Comparison of ENCODE assay signal across 11 mouse cellular contexts in genomic region chr8:69899876-69900275, GRCm38 (mm10). TPM values are rescaled to one million over a fixed set of nuclear protein-coding genes. Genes with fewer than 3 reads are reported as not detected.
DNase-seq lines count a peak whose midpoint lies in the region; ATAC-seq and TF ChIP-seq lines count a peak whose summit lies in the region.
"Had no signal": no experiment of that assay in that cellular context is flagged by ENCODE, and none has a peak within 500 bp of the region (broad histone marks: within the 10 kb centered on the region; RNA-seq: fewer than 3 reads in every experiment).

No protein-coding gene starts in this region.

- DNase-seq in kidney, adult 2 months: peak; percentile 76
- DNase-seq in kidney, postnatal 10 days: no peak
- no peak for DNase-seq in CH12.LX (ENCODE audit: extremely low read depth)
- DNase-seq in thymus, adult 18-20 months: no peak
- no peak for DNase-seq in ovary, postnatal 10 days (ENCODE audit: low spot score)
- DNase-seq: adrenal gland, adult 8-10 months had no signal

- dilution Hi-C loops in CH12.LX (cut with MboI; ENCODE audit: extremely low pct_ligation_motif_present, extremely low pct_unique_long_range_greater_than_20kb, low sequenced_read_pairs): no loop called here

- no peaks in the 10 kb centered on the region for H3K27me3 ChIP-seq in forebrain, embryonic 13.5 days
- no peaks in the 10 kb centered on the region for H3K27me3 ChIP-seq in forebrain, embryonic 15.5 days
- no peaks in the 10 kb centered on the region for H3K27me3 ChIP-seq in kidney, adult 2 months (replicated peaks; ENCODE audit: control insufficient read depth, insufficient read depth, low read length)
- H3K27me3 ChIP-seq in CH12.LX (replicated peaks): no peaks in the 10 kb centered on the region
- H3K27me3 ChIP-seq in intestine, embryonic 15.5 days (replicated peaks): no peaks in the 10 kb centered on the region
- H3K27me3 ChIP-seq: limb, embryonic 15.5 days had no signal

- H3K27ac ChIP-seq in forebrain, embryonic 13.5 days: no peak overlapping the region
- no peak overlapping the region for H3K27ac ChIP-seq in forebrain, embryonic 15.5 days (replicated peaks)
- H3K27ac ChIP-seq in kidney, adult 2 months (ENCODE audit: insufficient read depth, low read depth, low read length): no peak overlapping the region
- no peak overlapping the region for H3K27ac ChIP-seq in CH12.LX (ENCODE audit: insufficient read depth, low read depth)
- H3K27ac ChIP-seq in intestine, embryonic 15.5 days: no peak overlapping the region
- H3K27ac ChIP-seq: limb, embryonic 15.5 days; stomach, postnatal 0 days had no signal

- peak overlapping the region; percentile 96; the same call in 1 of the 2 replicates for H3K4me2 ChIP-seq in forebrain, embryonic 13.5 days
- no peak overlapping the region for H3K4me2 ChIP-seq in forebrain, embryonic 15.5 days (replicated peaks)
- 0 out of 2 replicates have a peak overlapping the region, but pooled peaks have one; percentile 24 for H3K4me2 ChIP-seq in CH12.LX (ENCODE audit: insufficient read depth, low read depth, poor library complexity, severe bottlenecking)
- peak overlapping the region; percentile 96; the same call in 1 of the 2 replicates for H3K4me2 ChIP-seq in intestine, embryonic 15.5 days (replicated peaks)

- no peak overlapping the region for H3K4me3 ChIP-seq in forebrain, embryonic 13.5 days
- H3K4me3 ChIP-seq in forebrain, embryonic 15.5 days: no peak overlapping the region
- H3K4me3 ChIP-seq in kidney, adult 2 months (ENCODE audit: insufficient read depth, low read depth, low read length): no peak overlapping the region
- no peak overlapping the region for H3K4me3 ChIP-seq in CH12.LX (replicated peaks in 1 of 3; ENCODE audit: low read depth in 2 of 3, low read length in 2 of 3, poor library complexity in 1 of 3)
- no peak overlapping the region for H3K4me3 ChIP-seq in intestine, embryonic 15.5 days (replicated peaks)

- no peak for TF ChIP-seq CTCF in kidney, adult 2 months (conservative IDR thresholded peaks at IDR 0.05; ENCODE audit: insufficient read depth, insufficient read length, low read depth, low read length)
- no peak for TF ChIP-seq CTCF in CH12.LX (conservative IDR thresholded peaks at IDR 0.05 in 1 of 2, IDR thresholded peaks at IDR 0.05 in 1 of 2; ENCODE audit: low read depth in 2 of 2, low read length in 2 of 2)

- TF ChIP-seq RAD21 in CH12.LX (IDR thresholded peaks at IDR 0.05; ENCODE audit: low read depth, low read length): no peak

- in situ Hi-C loops in CH12.LX (cut with MboI; ENCODE audit: low pct_ligation_motif_present, low pct_unique_long_range_greater_than_20kb, low sequenced_read_pairs): no loop called here

- H3K36me3 ChIP-seq in forebrain, embryonic 13.5 days (ENCODE audit: poor library complexity, severe bottlenecking): peaks cover 12% of the 10 kb centered on the region; the same call in 1 of the 2 replicates
- H3K36me3 ChIP-seq in forebrain, embryonic 15.5 days: no peaks in the 10 kb centered on the region
- H3K36me3 ChIP-seq in kidney, adult 2 months (ENCODE audit: control insufficient read depth, insufficient read depth, low read length): no peaks in the 10 kb centered on the region
- peaks cover 15 to 50% of the 10 kb centered on the region in 2 experiments for H3K36me3 ChIP-seq in CH12.LX (replicated peaks in 1 of 2; ENCODE audit: control insufficient read depth in 1 of 2, insufficient read depth in 1 of 2, low read length in 1 of 2)
- H3K36me3 ChIP-seq in intestine, embryonic 15.5 days: 0 out of 2 replicates have a peak, but pooled peaks cover 4% of the 10 kb centered on the region

- H3K79me2 ChIP-seq in CH12.LX (replicated peaks; ENCODE audit: control insufficient read depth, extremely low read depth, insufficient read depth, poor library complexity, severe bottlenecking): peaks cover 47% of the 10 kb centered on the region

- no peak overlapping the region for H3K9ac ChIP-seq in forebrain, embryonic 13.5 days
- H3K9ac ChIP-seq in forebrain, embryonic 15.5 days (replicated peaks): no peak overlapping the region
- 0 out of 2 replicates have a peak overlapping the region, but pooled peaks have one; percentile 93 for H3K9ac ChIP-seq in CH12.LX (ENCODE audit: insufficient read depth, low read depth)
- no peak overlapping the region for H3K9ac ChIP-seq in intestine, embryonic 15.5 days
- H3K9ac ChIP-seq: limb, embryonic 15.5 days had no signal

- no peak for TF ChIP-seq POLR2A in kidney, adult 2 months (IDR thresholded peaks at IDR 0.05; ENCODE audit: low read depth, low read length)
- TF ChIP-seq POLR2A in CH12.LX (IDR thresholded peaks at IDR 0.05; ENCODE audit: low read depth, low read length): no peak

- no peak for TF ChIP-seq EP300 in CH12.LX (IDR thresholded peaks at IDR 0.05; ENCODE audit: low read length)

- no peaks in the 10 kb centered on the region for H3K9me3 ChIP-seq in forebrain, embryonic 13.5 days (replicated peaks)
- no peaks in the 10 kb centered on the region for H3K9me3 ChIP-seq in forebrain, embryonic 15.5 days
- no peaks in the 10 kb centered on the region for H3K9me3 ChIP-seq in CH12.LX (replicated peaks; ENCODE audit: low read length)
- H3K9me3 ChIP-seq in intestine, embryonic 15.5 days: no peaks in the 10 kb centered on the region
- H3K9me3 ChIP-seq: limb, embryonic 15.5 days had no signal

- H3K4me1 ChIP-seq in forebrain, embryonic 13.5 days: peaks cover 59% of the 10 kb centered on the region
- peaks cover 43% of the 10 kb centered on the region for H3K4me1 ChIP-seq in forebrain, embryonic 15.5 days
- peaks cover 25% of the 10 kb centered on the region; the same call in 1 of the 2 replicates for H3K4me1 ChIP-seq in kidney, adult 2 months (ENCODE audit: control insufficient read depth, insufficient read depth, low read length)
- H3K4me1 ChIP-seq in CH12.LX (ENCODE audit: control insufficient read depth in 1 of 2, insufficient read depth in 2 of 2): peaks cover 18 to 63% of the 10 kb centered on the region in 2 experiments
- peaks cover 27% of the 10 kb centered on the region for H3K4me1 ChIP-seq in intestine, embryonic 15.5 days (replicated peaks)

- 91% methylated on average over 2 of the region's 2 CpGs for WGBS in forebrain, embryonic 13.5 days
- WGBS in forebrain, embryonic 15.5 days: 93% methylated on average over 2 of the region's 2 CpGs
- 52% methylated on average over 2 of the region's 2 CpGs for WGBS in kidney, adult 2 months
- 92% methylated on average over 2 of the region's 2 CpGs for WGBS in intestine, embryonic 15.5 days

- no peak for ATAC-seq in forebrain, embryonic 13.5 days
- no peak for ATAC-seq in forebrain, embryonic 15.5 days (replicated peaks)
- no peak for ATAC-seq in intestine, embryonic 15.5 days

TF ChIP-seq in CH12.LX, 34 proteins besides CTCF, POLR2A, EP300 and RAD21 (continues in another document):
- TF ChIP-seq RCOR1 (conservative IDR thresholded peaks at IDR 0.05; ENCODE audit: low read depth, low read length): no peak
- TF ChIP-seq MAZ (IDR thresholded peaks at IDR 0.05; ENCODE audit: low read depth, low read length): no peak
- TF ChIP-seq MYC (IDR thresholded peaks at IDR 0.05; ENCODE audit: low read depth, low read length): no peak
- TF ChIP-seq USF1 (IDR thresholded peaks at IDR 0.05; ENCODE audit: low read depth, low read length): no peak
- TF ChIP-seq POLR2AphosphoS2 (IDR thresholded peaks at IDR 0.05; ENCODE audit: low read depth, low read length): no peak
- no peak for TF ChIP-seq SMC3 (IDR thresholded peaks at IDR 0.05; ENCODE audit: low read depth, low read length)
- TF ChIP-seq NELFE (IDR thresholded peaks at IDR 0.05; ENCODE audit: low read depth, low read length): no peak
- no peak for TF ChIP-seq MAX (IDR thresholded peaks at IDR 0.05; ENCODE audit: low read length)
- no peak for TF ChIP-seq ZMIZ1 (IDR thresholded peaks at IDR 0.05; ENCODE audit: low read depth, low read length)
- no peak for TF ChIP-seq GABPA (IDR thresholded peaks at IDR 0.05; ENCODE audit: insufficient replicate concordance, low read depth, low read length)
- TF ChIP-seq JUN (IDR thresholded peaks at IDR 0.05; ENCODE audit: insufficient read depth, low read depth, low read length): no peak

RNA-seq across cellular contexts. Expression of gene Tssk6, which starts 2.1 kb away (rescaled TPM):
- 2.5 and 3.4 TPM in 2 replicates for polyA plus RNA-seq in forebrain, embryonic 13.5 days (2015; fragmentation: Nextera tagmentation; extraction: Ambion mirVana)
- polyA plus RNA-seq in forebrain, embryonic 15.5 days (2015; fragmentation: Nextera tagmentation; extraction: Ambion mirVana): 3.4 and 3.8 TPM in 2 replicates
- polyA plus RNA-seq in kidney, adult 2 months (2012; rRNA removed): 1.3 and 1.5 TPM in 2 replicates
- total RNA-seq in CH12.LX (2012; rRNA removed): 1.5 and 1.8 TPM in 2 replicates
- 0.35 and 0.44 TPM in 2 replicates for total RNA-seq in CH12.LX (2014; rRNA removed)
- 1.7 and 2.3 TPM in 2 replicates for polyA plus RNA-seq in CH12.LX (2012; ENCODE audit: insufficient read length, low read depth)
- polyA plus RNA-seq in intestine, embryonic 15.5 days (2015; fragmentation: Nextera tagmentation; extraction: Ambion mirVana): 2.8 and 3.4 TPM in 2 replicates

RNA-seq across cellular contexts. Expression of gene Ndufa13, which starts 2.5 kb away (rescaled TPM):
- polyA plus RNA-seq in forebrain, embryonic 13.5 days (2015; fragmentation: Nextera tagmentation; extraction: Ambion mirVana): 172 and 183 TPM in 2 replicates
- 173 and 179 TPM in 2 replicates for polyA plus RNA-seq in forebrain, embryonic 15.5 days (2015; fragmentation: Nextera tagmentation; extraction: Ambion mirVana)
- 283 and 372 TPM in 2 replicates for polyA plus RNA-seq in kidney, adult 2 months (2012; rRNA removed)
- total RNA-seq in CH12.LX (2012; rRNA removed) (153 and 177 TPM in 2 replicates), CH12.LX (2014; rRNA removed) (60.9 and 74.7 TPM in 2 replicates)
- polyA plus RNA-seq in CH12.LX (2012; ENCODE audit: insufficient read length, low read depth): 90.1 and 104 TPM in 2 replicates
- polyA plus RNA-seq in intestine, embryonic 15.5 days (2015; fragmentation: Nextera tagmentation; extraction: Ambion mirVana): 212 and 213 TPM in 2 replicates

RNA-seq across cellular contexts. Expression of gene Yjefn3, which starts 2.6 kb away (rescaled TPM):
- 7.2 and 7.9 TPM in 2 replicates for polyA plus RNA-seq in forebrain, embryonic 13.5 days (2015; fragmentation: Nextera tagmentation; extraction: Ambion mirVana)
- polyA plus RNA-seq in forebrain, embryonic 15.5 days (2015; fragmentation: Nextera tagmentation; extraction: Ambion mirVana): 8.9 and 9.0 TPM in 2 replicates
- polyA plus RNA-seq in kidney, adult 2 months (2012; rRNA removed): 3.9 and 5.6 TPM in 2 replicates
- total RNA-seq in CH12.LX (2012; rRNA removed) (8.0 and 9.5 TPM in 2 replicates), CH12.LX (2014; rRNA removed) (3.3 and 3.6 TPM in 2 replicates)
- polyA plus RNA-seq in CH12.LX (2012; ENCODE audit: insufficient read length, low read depth): 8.4 and 10.5 TPM in 2 replicates
- 3.9 and 4.2 TPM in 2 replicates for polyA plus RNA-seq in intestine, embryonic 15.5 days (2015; fragmentation: Nextera tagmentation; extraction: Ambion mirVana)

RNA-seq across cellular contexts. Expression of gene Cilp2, which starts 12.4 kb away (rescaled TPM):
- polyA plus RNA-seq in forebrain, embryonic 13.5 days (2015; fragmentation: Nextera tagmentation; extraction: Ambion mirVana): 1.1 and 1.3 TPM in 2 replicates
- polyA plus RNA-seq in forebrain, embryonic 15.5 days (2015; fragmentation: Nextera tagmentation; extraction: Ambion mirVana): 3.6 and 4.0 TPM in 2 replicates
- 0.11 and 0.16 TPM in 2 replicates for polyA plus RNA-seq in kidney, adult 2 months (2012; rRNA removed)
- 0.08 TPM in 2 replicates for total RNA-seq in CH12.LX (2012; rRNA removed)
- total RNA-seq in CH12.LX (2014; rRNA removed): 0.04 TPM in 1 of 2 replicates, not detected in the other
- 0.07 TPM in 1 of 2 replicates, not detected in the other for polyA plus RNA-seq in CH12.LX (2012; ENCODE audit: insufficient read length, low read depth)
- 0.48 and 0.65 TPM in 2 replicates for polyA plus RNA-seq in intestine, embryonic 15.5 days (2015; fragmentation: Nextera tagmentation; extraction: Ambion mirVana)
